Mouse (Mus musculus) left cerebral cortex, adult 8-10 months (tissue): ENCODE measurements around the gene Foxred1. TPM values are rescaled to one million over a fixed set of nuclear protein-coding genes. Genes with fewer than 3 reads are reported as not detected.

Experiments
- DNase-seq, 2 experiments: peaks; one replicate each; pipeline ENCODE4 v3.0.0; 2022; ENCODE audit warnings: low spot score in 2 of 2
- total RNA-seq, 4 experiments: library from RNA; stranded (reverse); gene quantifications; 2 replicates each; pipeline ENCODE4 v1.2.4; 2022

Foxred1 gene
- total RNA-seq, 4 experiments from 2014 or later, result 37.0 to 40.0 (median 37.7) TPM

GRCm38 (mm10) chr9:35192983-35193542 is 17.8 kb downstream of the Foxred1 start:
- no peak for DNase-seq

GRCm38 (mm10) chr9:35188700-35189099 is 22.2 kb downstream of the Foxred1 start:
- DNase-seq, result peak in 1 of 2 experiments; percentile 28

- no peak for DNase-seq
These were observed 23.4 kb downstream of the Foxred1 start for GRCm38 (mm10) chr9:35187351-35187903.

- DNase-seq, result no peak
These were observed 24.4 kb downstream of the Foxred1 start for GRCm38 (mm10) chr9:35186430-35186829.

- no peak for DNase-seq
These were observed 27.5 kb downstream of the Foxred1 start for GRCm38 (mm10) chr9:35183359-35183758.

GRCm38 (mm10) chr9:35182832-35183231 is 28.0 kb downstream of the Foxred1 start:
- DNase-seq, result no peak

- no peak for DNase-seq
These were observed 34.7 kb downstream of the Foxred1 start for GRCm38 (mm10) chr9:35176124-35176659.

- DNase-seq, result peak; percentile 91 to 96
These were observed 35.4 kb downstream of the Foxred1 start, which contains the start of gene Dcps for GRCm38 (mm10) chr9:35175251-35176123. Gene Dcps, minus strand, starts transcription at chr9:35176061.

- no peak for DNase-seq
These were observed 37.5 kb downstream of the Foxred1 start for GRCm38 (mm10) chr9:35173331-35173730.

- no peak for DNase-seq
These were observed 40.8 kb downstream of the Foxred1 start for GRCm38 (mm10) chr9:35170071-35170470.

- no peak for DNase-seq
These were observed 43.8 kb downstream of the Foxred1 start for GRCm38 (mm10) chr9:35166798-35167635.

GRCm38 (mm10) chr9:35166144-35166797 is 44.6 kb downstream of the Foxred1 start:
- no peak for DNase-seq

- no peak for DNase-seq
These were observed 46.5 kb downstream of the Foxred1 start for GRCm38 (mm10) chr9:35164142-35164874.

GRCm38 (mm10) chr9:35163011-35163690 is 47.7 kb downstream of the Foxred1 start:
- no peak for DNase-seq

- DNase-seq, result no peak
These were observed 49.1 kb downstream of the Foxred1 start for GRCm38 (mm10) chr9:35161721-35162120.

- no peak for DNase-seq
These were observed 50.2 kb downstream of the Foxred1 start for GRCm38 (mm10) chr9:35160662-35161061.

- no peak for DNase-seq
These were observed 52.4 kb downstream of the Foxred1 start for GRCm38 (mm10) chr9:35158477-35158876.

GRCm38 (mm10) chr9:35156862-35157261 is 54.0 kb downstream of the Foxred1 start:
- DNase-seq, result no peak

GRCm38 (mm10) chr9:35156002-35156710 is 54.7 kb downstream of the Foxred1 start:
- peak in 1 of 2 experiments; percentile 38 for DNase-seq
